Mouse (Mus musculus) retina, postnatal 7 days (tissue): ENCODE results near the gene Camk1.
A peak's percentile ranks its signal among the peaks of the same experiment; 100 is the strongest.

ENCODE experiments used
- DNase-seq: peaks from one replicate; pipeline ENCODE4 v3.0.0-alpha.2; 2012; ENCODE audit warnings: low read depth, low spot score

Camk1 gene

GRCm38 (mm10) chr6:113343177-113344092, at the start of gene Camk1:
Gene Camk1, minus strand, starts transcription at chr6:113343984.
- peak; percentile 21 for DNase-seq

- DNase-seq, result peak; percentile 46
These were observed 48.7 kb upstream of the Camk1 start for GRCm38 (mm10) chr6:113392387-113393071.

DNA sequence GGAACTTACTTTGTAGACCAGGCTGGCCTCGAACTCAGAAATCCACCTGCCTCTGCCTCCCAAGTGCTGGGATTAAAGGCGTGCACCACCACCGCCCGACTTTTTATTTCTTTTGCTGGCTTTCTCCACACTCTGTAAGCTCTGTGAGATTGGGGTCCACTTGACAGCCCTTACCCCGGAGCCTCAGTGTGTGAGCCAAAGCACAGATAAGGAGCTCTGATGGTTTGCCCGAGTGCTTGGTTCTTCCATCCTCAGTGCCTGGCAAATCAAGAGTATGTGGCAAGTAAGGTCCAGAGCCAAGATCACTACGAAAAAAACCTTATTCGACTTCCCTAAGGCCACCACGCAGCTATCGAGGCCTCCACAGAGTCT, 48.2 kb upstream of the Camk1 start:
- DNase-seq, result no peak

GRCm38 (mm10) chr6:113390715-113391114, 46.9 kb upstream of the Camk1 start:
- DNase-seq, result no peak

GRCm38 (mm10) chr6:113388960-113389359, 45.2 kb upstream of the Camk1 start, which contains the start of gene Ttll3:
Gene Ttll3, plus strand, starts transcription at chr6:113389260.
- DNase-seq, result no peak

GRCm38 (mm10) chr6:113386025-113386424, 42.2 kb upstream of the Camk1 start:
- DNase-seq, result no peak

DNA sequence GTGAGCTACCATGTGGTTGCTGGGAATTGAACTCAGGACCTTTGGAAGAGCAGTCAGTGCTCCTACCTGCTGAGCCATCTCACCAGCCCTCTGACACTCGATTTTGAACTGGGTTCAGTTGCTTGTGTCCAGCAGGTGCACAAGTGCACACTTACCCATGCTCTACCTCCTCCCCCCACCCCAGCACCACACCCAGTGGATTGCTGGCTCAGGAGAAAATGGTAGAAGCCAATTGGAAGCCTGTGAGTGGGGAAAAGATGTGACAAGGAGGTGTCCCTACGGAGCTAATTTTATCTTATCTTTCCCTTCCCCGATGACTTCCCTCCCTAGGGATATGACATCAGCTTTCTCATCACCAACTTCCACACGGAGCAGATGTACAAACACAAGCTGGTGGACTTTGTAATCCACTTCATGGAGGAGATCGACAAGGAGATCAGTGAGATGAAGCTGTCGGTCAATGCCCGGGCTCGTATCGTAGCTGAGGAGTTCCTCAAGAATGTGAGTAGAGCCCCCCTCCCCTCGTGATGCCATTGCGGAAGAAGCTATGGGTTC, 41.5 kb upstream of the Camk1 start:
- DNase-seq, result no peak

DNA sequence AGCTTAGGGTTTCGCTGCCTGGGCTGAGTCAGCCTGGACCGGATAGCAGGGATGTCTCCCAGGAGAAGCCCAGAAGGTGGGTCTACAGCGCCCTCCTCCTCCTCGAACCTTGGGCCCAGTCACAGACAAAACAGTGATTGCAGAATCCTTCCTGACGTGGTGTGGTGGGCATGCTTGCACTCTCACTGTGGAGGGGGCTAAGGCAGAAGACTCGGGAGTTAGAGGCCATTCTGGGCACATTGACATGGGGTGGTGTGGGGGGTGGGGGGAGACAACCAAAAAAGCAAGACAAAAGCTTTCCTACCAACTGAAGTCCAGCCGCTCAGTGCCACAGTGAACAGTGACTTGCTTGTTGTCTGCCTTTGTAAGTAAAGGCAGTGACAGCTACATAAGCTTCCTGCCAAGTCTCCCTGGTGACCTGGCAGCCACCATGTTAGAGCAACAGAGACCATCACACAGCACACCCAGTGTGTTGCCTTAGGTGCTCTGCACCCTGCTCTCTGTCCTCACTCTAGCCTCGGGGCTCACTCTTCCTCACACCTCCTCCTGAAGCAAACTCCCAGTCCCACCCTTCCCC, 40.7 kb upstream of the Camk1 start:
- DNase-seq, result no peak

DNA sequence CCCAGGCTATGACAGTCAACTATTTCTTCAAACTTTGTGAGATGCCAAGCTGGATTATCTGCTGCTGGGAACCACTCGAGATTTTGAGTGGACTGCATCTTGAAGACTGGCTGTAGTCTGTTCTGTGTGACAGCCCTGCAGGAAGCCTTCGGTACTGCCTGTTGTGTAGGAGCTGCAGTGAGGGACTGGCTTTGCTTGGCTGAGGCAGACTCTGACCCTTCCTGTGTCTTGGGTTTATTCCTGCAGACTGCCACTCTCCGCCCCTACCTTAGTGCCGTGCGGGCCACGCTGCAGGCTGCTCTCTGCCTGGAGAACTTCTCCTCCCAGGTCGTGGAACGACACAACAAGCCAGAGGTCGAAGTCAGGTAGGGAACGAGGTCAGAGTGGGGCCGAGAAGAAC, 36.7 kb upstream of the Camk1 start:
- DNase-seq, result no peak

DNA sequence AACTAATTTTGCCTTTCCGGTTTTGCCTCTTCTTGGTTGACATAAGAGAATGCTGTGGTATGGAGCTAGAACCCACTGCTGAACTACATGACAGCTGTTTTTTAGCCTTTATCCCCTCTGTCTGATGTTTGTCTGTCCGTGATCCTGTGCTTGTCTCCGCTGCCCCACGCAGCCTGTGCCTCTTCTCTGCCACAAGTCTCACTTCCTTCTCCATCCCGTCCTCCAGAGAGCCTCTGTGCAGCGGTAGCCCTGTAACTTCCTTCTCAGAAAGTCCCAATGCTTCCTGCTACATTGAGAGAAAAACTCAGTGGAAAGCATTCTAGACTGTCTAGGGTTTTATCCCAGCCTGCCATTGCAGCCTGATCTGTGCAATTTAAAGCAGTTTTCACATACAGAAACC, 35.5 kb upstream of the Camk1 start:
- DNase-seq, result no peak

DNA sequence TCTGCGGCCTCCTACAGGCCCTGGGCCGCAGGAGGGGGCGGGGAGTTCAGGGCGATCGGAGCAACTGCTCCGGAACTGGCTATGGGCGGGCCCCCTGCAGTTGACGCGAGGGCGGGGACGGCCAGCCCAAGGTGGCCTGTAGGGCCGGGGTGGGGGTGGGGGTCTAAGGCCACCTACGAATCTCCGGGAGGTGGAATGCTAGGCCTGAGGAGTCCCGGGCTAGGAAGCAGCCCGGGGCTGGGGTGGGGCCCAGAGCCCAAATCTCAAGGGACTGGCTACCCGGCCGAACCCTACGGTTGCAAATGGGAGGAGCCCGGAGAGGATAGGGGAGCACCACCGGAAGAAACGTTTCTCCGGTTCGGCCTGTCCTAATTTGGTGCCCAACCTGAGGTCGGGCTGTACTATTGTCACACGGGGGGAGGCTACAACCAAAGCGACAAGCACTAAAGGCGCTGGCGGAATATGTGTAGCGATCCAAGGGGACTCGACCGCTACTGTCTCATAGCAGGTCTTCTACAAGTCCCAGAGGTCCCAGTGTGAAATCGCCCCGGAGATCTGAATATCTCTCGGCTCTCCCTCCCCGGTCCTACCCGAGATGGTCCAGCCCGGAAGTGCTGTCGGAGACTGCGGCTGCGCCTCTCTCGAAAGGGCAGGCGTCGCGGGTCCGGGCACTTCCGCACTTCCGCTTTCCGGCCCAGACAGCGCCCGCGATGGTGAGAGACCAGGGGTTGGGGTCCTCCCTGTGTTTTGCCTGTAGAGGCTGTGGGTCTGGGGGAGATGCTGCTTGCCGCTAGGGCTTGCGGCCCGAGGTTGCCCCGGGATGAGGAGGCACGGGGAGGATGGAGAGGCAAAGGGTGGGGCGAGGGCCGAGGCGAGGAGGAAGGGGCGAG, 34.0 kb upstream of the Camk1 start, which contains the start of the genes Tada3 and Arpc4:
TSS of gene Tada3 (minus strand) at position 388 of the 890 bp plus-strand sequence.
TSS of gene Arpc4 (plus strand) at position 620 of the 890 bp plus-strand sequence.
- peak; percentile 92 for DNase-seq

GRCm38 (mm10) chr6:113377172-113377495, 33.4 kb upstream of the Camk1 start:
- no peak for DNase-seq

- DNase-seq, result no peak
These were observed 29.7 kb upstream of the Camk1 start for GRCm38 (mm10) chr6:113373491-113373890.

DNA sequence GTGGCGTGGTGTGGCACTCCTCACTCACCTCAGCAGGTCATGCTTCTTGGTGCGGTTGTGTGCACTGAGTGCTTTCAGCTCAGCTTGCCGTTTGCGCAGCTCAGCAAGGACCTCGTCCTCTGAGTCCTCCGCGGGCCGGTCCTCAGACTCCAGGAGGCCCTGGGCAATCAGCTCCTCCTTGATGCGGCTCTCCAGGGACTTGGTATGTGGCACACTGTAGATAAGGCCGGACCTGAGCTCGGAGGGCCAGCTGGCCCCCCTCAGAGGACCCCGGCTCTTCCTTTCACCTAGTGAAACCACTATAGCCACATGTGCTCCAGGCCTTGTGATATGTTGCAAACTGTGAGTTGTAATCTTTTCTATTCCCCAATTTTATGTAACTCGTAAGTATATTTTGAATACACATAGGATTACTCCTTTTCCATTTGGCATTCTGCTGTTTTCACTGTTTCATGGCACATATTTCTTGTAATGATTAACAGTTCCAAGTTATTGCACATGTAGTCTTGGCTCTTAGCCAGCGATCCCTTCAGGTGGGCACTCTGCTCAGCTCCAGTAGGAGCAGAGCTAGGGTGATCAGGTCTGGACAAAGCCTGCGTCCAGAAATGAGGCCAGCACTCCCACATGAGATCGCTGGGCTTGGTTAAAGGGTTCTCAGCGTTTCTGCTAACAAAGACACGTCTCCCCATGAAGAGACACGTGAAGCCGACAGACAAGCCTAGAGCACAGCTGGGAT, 26.6 kb upstream of the Camk1 start:
- DNase-seq, result no peak

DNA sequence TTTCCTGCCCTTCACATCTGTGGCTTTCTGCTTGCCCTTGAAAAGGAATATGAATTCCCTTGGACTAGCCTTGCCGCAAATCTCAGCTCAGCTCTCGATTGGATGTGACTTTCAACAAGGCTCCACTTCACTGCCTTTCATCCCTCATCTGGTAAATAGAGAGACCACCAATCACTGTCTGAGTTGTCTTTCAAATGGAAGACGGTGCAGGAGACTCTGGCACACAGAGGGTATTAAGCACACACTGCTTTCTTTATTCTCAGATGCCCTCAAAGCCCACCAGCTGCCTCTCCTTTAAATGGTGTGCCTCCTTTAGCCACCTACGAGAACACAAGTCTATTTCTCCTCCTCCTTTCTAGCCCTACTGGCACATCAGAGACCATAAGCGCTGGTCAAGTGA, 24.8 kb upstream of the Camk1 start:
- DNase-seq, result no peak

DNA sequence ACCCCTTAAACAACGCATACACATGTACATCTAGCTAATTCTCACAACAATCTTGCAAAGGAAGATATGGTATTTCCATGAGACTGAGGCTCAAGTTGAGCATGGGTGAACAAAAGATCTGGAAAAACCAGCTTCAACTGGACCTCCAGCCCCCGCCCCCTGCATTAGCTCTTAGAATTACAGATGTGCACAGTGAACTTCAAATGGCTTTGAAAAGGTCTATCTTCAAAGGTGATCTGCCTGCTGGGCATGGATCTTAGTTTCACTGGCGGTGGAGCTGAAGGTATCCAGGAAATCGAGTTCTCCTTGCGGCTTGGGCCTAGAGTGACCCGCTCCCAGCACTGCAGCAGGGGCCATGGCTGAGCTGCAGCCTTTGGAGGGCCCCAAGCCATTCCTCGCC, 24.3 kb upstream of the Camk1 start:
- DNase-seq, result no peak

DNA sequence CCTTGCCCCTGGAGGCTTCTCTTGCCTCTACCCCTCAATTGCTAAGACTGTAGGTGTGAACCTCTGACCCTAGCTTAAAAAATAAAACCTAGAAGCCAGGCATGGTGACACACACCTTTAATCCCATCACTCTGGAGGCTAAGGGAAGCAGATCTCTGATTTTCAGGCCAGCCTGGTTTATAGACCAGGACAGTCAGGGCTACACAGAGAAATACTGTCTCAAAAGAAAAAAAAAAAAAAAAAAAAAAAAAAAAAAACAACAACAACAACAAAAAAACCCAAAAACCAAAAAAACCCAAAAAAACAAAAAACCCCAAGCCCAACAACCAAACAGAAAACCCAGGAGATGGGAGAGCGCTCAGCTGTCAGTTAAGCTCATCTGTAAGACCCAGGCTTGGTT, 23.8 kb upstream of the Camk1 start:
- DNase-seq, result no peak

DNA sequence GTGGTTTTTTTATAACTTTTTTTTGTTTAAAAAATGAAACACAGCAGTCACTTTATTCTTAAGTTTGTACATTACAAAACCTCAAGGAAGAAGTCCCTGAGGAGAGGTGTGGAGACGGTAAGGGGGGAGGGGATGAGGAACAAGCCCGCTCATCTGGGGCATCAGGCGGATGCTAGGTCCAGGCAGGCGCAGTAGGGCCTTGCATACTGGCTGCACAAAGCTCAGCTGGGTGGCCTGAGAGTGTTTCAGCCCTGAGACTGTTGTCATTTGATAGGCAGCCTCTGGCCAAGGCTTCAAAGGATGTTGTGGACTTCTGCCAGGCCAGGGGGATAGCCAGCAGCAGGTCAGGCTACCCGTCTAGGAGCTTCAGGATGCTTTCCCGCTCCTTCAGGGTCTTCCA, 22.9 kb upstream of the Camk1 start:
- no peak for DNase-seq

DNA sequence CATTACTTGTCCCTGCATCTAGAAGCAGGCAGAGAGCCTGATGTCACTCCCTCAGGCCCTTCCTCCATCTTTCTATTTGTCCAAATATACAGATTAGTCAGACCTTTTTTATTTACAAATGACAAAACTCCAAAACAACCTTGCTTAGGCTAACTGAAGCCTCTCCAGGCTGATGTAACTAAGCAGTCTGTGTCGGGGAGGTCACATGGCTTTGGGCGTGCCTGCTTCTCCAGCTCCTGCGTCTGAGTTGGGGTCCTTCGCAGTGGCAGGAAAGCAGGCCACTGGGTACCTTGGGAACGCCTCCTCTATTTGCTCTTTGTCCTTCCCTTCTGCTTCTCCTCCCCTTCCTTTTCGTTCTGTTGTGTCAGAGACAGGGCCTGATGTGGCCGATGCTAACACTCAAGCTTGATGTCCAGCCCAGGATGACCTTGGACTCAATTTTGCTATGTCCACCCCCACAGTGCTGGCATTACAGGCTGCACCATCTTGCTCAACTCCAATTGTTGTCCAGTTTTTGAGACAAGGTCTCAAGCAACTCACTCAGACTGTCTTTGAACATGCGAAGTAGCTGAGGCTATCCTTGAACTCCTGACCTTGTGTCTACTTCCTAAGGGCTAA, 20.8 kb upstream of the Camk1 start:
- DNase-seq, result no peak

GRCm38 (mm10) chr6:113362241-113362640, 18.5 kb upstream of the Camk1 start:
- no peak for DNase-seq
